Mouse (Mus musculus): ENCODE data around the gene Ing5. TPM values are rescaled to one million over a fixed set of nuclear protein-coding genes. Genes with fewer than 3 reads are reported as not detected.

Ing5 gene
- total and polyA plus RNA-seq, 3 experiments, result 13.7 to 18.7 (median 16.2) TPM

DNA sequence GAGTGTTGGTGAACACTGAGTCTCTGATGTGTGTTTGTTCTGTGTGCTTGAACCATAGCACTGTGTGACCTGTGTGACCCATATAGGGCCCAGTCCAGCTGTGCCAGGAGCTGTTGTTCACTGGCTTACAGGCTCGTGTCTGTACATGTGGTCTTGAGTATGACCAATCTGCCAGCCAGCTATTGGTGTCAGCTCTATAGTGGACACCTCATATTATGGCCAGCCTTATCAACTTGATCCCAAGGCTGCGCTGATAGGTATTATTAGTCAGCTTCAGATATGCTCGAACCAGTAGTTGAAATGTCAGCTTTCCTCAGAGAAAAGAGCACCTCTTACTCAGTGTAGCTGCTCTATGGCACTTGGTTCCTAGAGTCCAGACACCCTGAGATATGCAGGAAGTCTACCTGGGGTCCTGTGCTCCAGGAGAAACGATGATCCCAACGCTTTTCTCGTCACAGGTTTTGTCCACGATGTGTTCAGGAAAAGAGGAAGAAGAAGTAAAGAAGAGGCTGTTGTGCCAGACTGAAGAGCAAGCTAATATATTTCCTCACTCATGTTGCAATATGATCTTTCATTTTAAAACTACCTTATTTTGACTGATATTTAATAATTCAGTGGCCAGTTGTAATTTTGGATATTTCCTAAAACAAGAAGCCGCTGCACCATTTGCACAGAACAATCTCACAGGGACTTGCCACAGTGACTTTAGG, 14.2 kb downstream of the Ing5 start:
- Histone ChIP-seq H3K79me2 (replicated peaks; ENCODE audit: control insufficient read depth, extremely low read depth, insufficient read depth, poor library complexity, severe bottlenecking) (no peaks in the 10 kb centered on the region), H3K9ac (ENCODE audit: insufficient read depth, low read depth) (no peak overlapping the region), H3K36me3 (replicated peaks in 1 of 2; ENCODE audit: control insufficient read depth in 1 of 2, insufficient read depth in 1 of 2, low read length in 1 of 2) (peaks cover 64 to 95% of the 10 kb centered on the region in 2 experiments), H3K4me2 (ENCODE audit: insufficient read depth, low read depth, poor library complexity, severe bottlenecking) (no peak overlapping the region), H3K4me3 (replicated peaks in 1 of 3; ENCODE audit: low read depth in 2 of 3, low read length in 2 of 3, poor library complexity in 1 of 3) (no peak overlapping the region), H3K27me3 (replicated peaks) (no peaks in the 10 kb centered on the region), H3K4me1 (ENCODE audit: control insufficient read depth in 1 of 2, insufficient read depth in 2 of 2) (no peaks in the 10 kb centered on the region), H3K9me3 (replicated peaks; ENCODE audit: low read length) (no peaks in the 10 kb centered on the region), H3K27ac (ENCODE audit: insufficient read depth, low read depth) (no peak overlapping the region)
- dilution Hi-C loops (cut with MboI; ENCODE audit: extremely low pct_ligation_motif_present, extremely low pct_unique_long_range_greater_than_20kb, low sequenced_read_pairs) (no loop called here), in situ Hi-C loops (cut with MboI; ENCODE audit: low pct_ligation_motif_present, low pct_unique_long_range_greater_than_20kb, low sequenced_read_pairs) (loop anchor here (10.0 kb wide), 1 partner anchor 227 kb away; no protein-coding TSS in a partner anchor)
- DNase-seq (ENCODE audit: extremely low read depth), result no peak
- TF ChIP-seq NRF1 (IDR thresholded peaks at IDR 0.05; ENCODE audit: low read depth, low read length), result no peak
- TF ChIP-seq USF2 (conservative IDR thresholded peaks at IDR 0.05; ENCODE audit: low read depth, low read length), result no peak
- TF ChIP-seq NELFE (IDR thresholded peaks at IDR 0.05; ENCODE audit: low read depth, low read length), result no peak
- TF ChIP-seq RAD21 (IDR thresholded peaks at IDR 0.05; ENCODE audit: low read depth, low read length), result no peak
- no peak for TF ChIP-seq KAT2A (IDR thresholded peaks at IDR 0.05; ENCODE audit: insufficient replicate concordance, low read length)
- TF ChIP-seq JUN (IDR thresholded peaks at IDR 0.05; ENCODE audit: insufficient read depth, low read depth, low read length), result no peak
- no peak for TF ChIP-seq E2F4 (IDR thresholded peaks at IDR 0.05; ENCODE audit: insufficient replicate concordance, low read depth, low read length)
- no peak for TF ChIP-seq CTCF (conservative IDR thresholded peaks at IDR 0.05 in 1 of 2, IDR thresholded peaks at IDR 0.05 in 1 of 2; ENCODE audit: low read depth in 2 of 2, low read length in 2 of 2)
- no peak for TF ChIP-seq MYC (IDR thresholded peaks at IDR 0.05; ENCODE audit: low read depth, low read length)
- no peak for TF ChIP-seq ELF1 (IDR thresholded peaks at IDR 0.05; ENCODE audit: low read depth, low read length)
- TF ChIP-seq MXI1 (IDR thresholded peaks at IDR 0.05; ENCODE audit: low read depth, low read length), result no peak
- TF ChIP-seq PAX5 (IDR thresholded peaks at IDR 0.05; ENCODE audit: low read length), result no peak
- TF ChIP-seq ZNF384 (IDR thresholded peaks at IDR 0.05; ENCODE audit: low read depth, low read length), result no peak
- TF ChIP-seq USF1 (IDR thresholded peaks at IDR 0.05; ENCODE audit: low read depth, low read length), result no peak
- TF ChIP-seq CHD2 (IDR thresholded peaks at IDR 0.05; ENCODE audit: low read length), result no peak
- TF ChIP-seq BHLHE40 (IDR thresholded peaks at IDR 0.05; ENCODE audit: low read depth, low read length), result no peak
- TF ChIP-seq IRF4 (IDR thresholded peaks at IDR 0.05; ENCODE audit: low read depth, low read length), result no peak
- no peak for TF ChIP-seq POLR2A (IDR thresholded peaks at IDR 0.05; ENCODE audit: low read depth, low read length)
- no peak for TF ChIP-seq RCOR1 (conservative IDR thresholded peaks at IDR 0.05; ENCODE audit: low read depth, low read length)

GRCm38 (mm10) chr1:93818722-93819121, 15.0 kb downstream of the Ing5 start:
- Histone ChIP-seq H3K4me1 (ENCODE audit: control insufficient read depth in 1 of 2, insufficient read depth in 2 of 2) (peaks cover 0 to 1% of the 10 kb centered on the region in 2 experiments; a peak in 1 of 4 replicates), H3K27ac (ENCODE audit: insufficient read depth, low read depth) (no peak overlapping the region), H3K4me3 (replicated peaks in 1 of 3; ENCODE audit: low read depth in 2 of 3, low read length in 2 of 3, poor library complexity in 1 of 3) (no peak overlapping the region), H3K27me3 (replicated peaks) (no peaks in the 10 kb centered on the region), H3K79me2 (replicated peaks; ENCODE audit: control insufficient read depth, extremely low read depth, insufficient read depth, poor library complexity, severe bottlenecking) (no peaks in the 10 kb centered on the region), H3K36me3 (replicated peaks in 1 of 2; ENCODE audit: control insufficient read depth in 1 of 2, insufficient read depth in 1 of 2, low read length in 1 of 2) (peaks cover 57 to 88% of the 10 kb centered on the region in 2 experiments), H3K4me2 (ENCODE audit: insufficient read depth, low read depth, poor library complexity, severe bottlenecking) (no peak overlapping the region), H3K9ac (ENCODE audit: insufficient read depth, low read depth) (no peak overlapping the region), H3K9me3 (replicated peaks; ENCODE audit: low read length) (no peaks in the 10 kb centered on the region)
- TF ChIP-seq JUND (conservative IDR thresholded peaks at IDR 0.05; ENCODE audit: low read depth, low read length) (no peak), IRF4 (IDR thresholded peaks at IDR 0.05; ENCODE audit: low read depth, low read length) (no peak), MAX (IDR thresholded peaks at IDR 0.05; ENCODE audit: low read length) (no peak), RCOR1 (conservative IDR thresholded peaks at IDR 0.05; ENCODE audit: low read depth, low read length) (no peak), BHLHE40 (IDR thresholded peaks at IDR 0.05; ENCODE audit: low read depth, low read length) (no peak), MYC (IDR thresholded peaks at IDR 0.05; ENCODE audit: low read depth, low read length) (no peak), UBTF (IDR thresholded peaks at IDR 0.05; ENCODE audit: low read depth, low read length) (no peak), NRF1 (IDR thresholded peaks at IDR 0.05; ENCODE audit: low read depth, low read length) (no peak), POLR2AphosphoS2 (IDR thresholded peaks at IDR 0.05; ENCODE audit: low read depth, low read length) (no peak), MEF2A (IDR thresholded peaks at IDR 0.05; ENCODE audit: borderline replicate concordance, low read depth, low read length) (no peak), NELFE (IDR thresholded peaks at IDR 0.05; ENCODE audit: low read depth, low read length) (no peak), CHD1 (IDR thresholded peaks at IDR 0.05; ENCODE audit: low read depth, low read length) (no peak), ZKSCAN1 (IDR thresholded peaks at IDR 0.05; ENCODE audit: borderline replicate concordance, low read depth, low read length) (no peak), RAD21 (IDR thresholded peaks at IDR 0.05; ENCODE audit: low read depth, low read length) (no peak), HCFC1 (IDR thresholded peaks at IDR 0.05; ENCODE audit: low read depth, low read length) (no peak), KAT2A (IDR thresholded peaks at IDR 0.05; ENCODE audit: insufficient replicate concordance, low read length) (no peak), SIN3A (IDR thresholded peaks at IDR 0.05; ENCODE audit: low read length) (no peak), MXI1 (IDR thresholded peaks at IDR 0.05; ENCODE audit: low read depth, low read length) (no peak)
- no peak for DNase-seq (ENCODE audit: extremely low read depth)
- in situ Hi-C loops (cut with MboI; ENCODE audit: low pct_ligation_motif_present, low pct_unique_long_range_greater_than_20kb, low sequenced_read_pairs) (loop anchor here (10.0 kb wide), 1 partner anchor 226 kb away; no protein-coding TSS in a partner anchor), dilution Hi-C loops (cut with MboI; ENCODE audit: extremely low pct_ligation_motif_present, extremely low pct_unique_long_range_greater_than_20kb, low sequenced_read_pairs) (no loop called here)

Data from CH12.LX (cell line).